Mouse (Mus musculus): ENCODE measurements around the gene Irx5.

The Irx5 gene

DNA sequence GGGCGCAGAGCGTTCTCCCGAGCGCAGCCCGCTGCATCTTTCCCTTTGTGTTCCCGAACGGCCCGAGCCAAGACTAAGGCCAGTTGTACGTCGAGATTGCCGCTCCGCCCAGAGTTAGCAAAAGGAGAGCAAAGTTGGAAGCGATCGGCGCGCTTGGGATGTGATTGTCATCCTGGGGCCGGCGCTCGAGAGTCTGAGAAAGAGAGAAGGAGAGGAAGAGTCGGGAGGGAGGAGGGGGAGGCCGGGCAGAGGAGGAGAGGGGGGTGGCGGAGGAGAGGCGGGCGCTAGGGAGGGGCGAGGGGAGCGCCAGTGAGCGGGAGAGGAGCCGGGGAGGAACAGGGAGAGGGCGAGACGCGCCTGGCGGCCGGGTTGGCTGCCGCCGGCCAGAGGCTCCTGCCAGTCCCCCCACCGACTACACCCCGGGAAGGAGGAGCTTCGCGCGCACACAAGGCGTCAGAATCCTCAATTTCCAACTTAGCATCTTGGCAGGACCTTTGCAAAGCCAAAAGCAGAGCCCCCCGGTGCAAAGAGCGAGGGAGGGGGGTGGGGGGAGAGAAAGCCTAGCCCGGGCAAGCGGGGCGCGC lies at the start of gene Irx5:
Irx5 (plus strand) TSS at position 228 of the 584 bp plus-strand sequence.
- DNase-seq (ENCODE audit: low read depth, low spot score) = peak; percentile 94

DNA sequence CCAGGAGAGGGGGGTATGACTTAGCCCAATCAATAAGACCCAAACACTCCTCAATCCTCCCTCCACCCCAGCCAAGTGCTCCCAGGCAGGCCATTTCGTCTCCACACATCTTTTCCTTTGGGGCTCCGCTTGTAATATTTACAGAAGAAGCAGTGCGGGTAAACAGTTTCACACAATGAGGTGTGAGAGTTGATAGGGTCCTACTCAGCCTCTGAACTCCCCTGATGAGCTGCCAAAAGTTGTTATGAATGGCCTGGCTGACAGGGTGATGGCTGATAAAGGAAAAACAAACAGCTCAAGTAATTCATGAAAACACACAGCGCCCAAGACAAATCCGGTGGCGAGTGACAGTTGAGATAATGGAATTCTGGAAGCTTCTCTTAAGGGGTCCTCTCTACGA lies 45.2 kb upstream of the Irx5 start:
- no peak for DNase-seq (ENCODE audit: low read depth, low spot score)

DNA sequence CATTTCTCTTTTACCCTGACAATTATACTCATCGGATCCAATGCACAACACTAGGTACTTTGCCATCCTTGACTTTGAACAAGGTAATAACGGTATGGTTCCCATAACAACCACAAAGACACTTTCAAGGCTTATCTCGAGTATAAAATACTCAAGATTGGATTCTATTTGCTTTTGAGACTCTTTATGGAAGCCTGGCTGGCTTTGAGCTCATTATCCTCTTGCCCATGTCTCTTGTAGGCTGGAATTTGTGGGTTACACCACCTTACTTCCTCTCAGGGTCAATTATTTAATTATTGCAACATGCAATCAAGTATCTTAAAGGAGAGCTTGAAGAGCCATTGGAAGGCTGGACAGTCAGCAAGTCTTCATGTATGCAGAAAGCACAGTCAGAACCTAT lies 43.7 kb upstream of the Irx5 start:
- no peak for DNase-seq (ENCODE audit: low read depth, low spot score)

DNA sequence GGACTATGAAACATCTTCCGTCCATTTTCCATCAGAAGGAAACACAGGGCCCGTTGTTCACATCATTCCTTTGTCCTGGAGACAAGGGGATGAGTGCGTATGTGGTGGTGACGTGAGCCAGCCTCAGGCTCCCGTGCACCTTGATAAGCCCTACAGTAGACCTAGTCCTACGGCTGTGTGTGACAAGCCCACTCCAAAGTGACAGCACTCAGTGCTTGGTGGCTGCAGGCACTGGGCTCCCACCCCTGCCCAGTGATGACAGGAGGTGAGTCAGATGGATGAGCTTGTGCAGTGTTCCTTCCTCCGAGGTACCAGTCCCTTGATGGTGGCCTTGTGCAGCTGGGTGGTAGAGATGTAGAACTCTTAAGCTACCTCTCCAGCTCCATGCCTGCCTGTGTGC lies 33.7 kb upstream of the Irx5 start:
- no peak for DNase-seq (ENCODE audit: low read depth, low spot score)

DNA sequence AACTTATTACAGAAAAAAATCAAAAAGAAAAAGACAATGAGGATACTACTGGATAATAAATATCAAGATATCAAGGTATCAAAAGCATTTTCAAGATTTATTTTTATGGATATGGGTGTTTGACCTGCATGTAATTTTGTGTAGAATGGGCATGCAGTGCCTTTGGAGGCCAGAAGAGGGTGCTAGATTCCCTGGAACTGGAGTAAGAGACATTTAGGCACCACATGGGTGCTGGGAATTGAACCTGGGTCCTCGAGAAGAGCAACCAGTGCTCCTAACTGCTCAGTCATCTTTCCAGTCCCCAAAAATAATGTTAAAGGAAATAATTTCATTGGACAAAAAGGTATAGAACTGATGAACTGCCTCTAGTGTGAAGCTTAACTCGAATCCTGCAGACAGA lies 30.2 kb upstream of the Irx5 start:
- no peak for DNase-seq (ENCODE audit: low read depth, low spot score)

DNA sequence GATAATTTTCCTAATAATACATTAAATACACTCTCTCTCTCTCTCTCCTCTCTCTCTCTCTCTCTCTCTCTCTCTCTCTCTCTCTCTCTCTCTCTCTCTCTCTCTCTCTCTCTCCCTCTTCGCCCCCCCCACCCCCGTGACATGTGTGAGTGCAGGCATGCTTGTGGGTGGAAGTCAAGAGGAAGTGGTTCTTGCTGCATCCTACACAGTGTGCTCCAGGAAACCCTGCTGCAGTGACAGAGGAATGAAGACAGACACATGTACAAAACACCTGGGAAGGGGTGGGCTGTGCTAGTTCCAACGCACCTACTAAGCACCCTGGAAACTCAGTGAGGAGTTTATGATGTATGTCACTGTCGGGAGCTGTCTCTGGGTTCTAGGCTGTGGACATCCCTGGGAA lies 28.2 kb upstream of the Irx5 start:
- DNase-seq (ENCODE audit: low read depth, low spot score) = no peak

DNA sequence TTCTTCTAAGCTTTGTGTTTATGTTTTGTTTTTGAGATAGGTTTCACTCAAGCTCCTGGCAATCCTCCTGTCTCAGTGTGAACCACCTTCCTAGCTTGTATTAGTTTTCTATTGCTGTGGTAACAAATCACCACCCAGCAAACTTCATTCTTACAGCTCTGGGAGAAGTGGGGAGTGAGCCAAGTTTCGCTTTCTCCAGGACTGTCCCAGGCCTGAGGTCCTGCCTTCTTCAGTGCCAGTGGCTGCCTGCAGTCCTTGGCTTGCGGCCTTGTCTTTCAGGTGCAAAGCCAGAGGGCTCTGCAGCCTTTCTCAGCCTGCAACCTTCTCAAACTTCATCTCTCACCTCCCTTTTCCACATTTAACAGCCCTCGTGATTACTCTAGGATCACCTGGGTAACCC lies 25.6 kb upstream of the Irx5 start:
- no peak for DNase-seq (ENCODE audit: low read depth, low spot score)

DNA sequence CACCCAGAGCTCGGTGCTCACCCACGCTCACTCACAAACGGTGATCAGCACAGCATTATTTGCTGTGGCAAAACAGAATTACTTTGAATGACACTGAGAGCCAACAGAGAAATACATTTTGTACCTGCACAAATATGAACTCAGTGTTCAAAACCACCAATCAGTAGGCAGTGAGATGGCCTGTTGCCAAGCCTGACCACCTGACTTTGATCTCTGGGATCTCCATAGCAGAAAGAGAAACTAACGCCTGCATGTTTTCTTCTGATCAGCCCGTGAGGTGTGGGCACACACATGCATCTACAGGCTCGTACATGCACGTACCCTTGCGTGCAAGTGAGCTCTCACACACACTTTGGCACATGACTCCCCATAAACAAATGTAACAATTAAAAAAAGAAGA lies 24.0 kb upstream of the Irx5 start:
- no peak for DNase-seq (ENCODE audit: low read depth, low spot score)

DNA sequence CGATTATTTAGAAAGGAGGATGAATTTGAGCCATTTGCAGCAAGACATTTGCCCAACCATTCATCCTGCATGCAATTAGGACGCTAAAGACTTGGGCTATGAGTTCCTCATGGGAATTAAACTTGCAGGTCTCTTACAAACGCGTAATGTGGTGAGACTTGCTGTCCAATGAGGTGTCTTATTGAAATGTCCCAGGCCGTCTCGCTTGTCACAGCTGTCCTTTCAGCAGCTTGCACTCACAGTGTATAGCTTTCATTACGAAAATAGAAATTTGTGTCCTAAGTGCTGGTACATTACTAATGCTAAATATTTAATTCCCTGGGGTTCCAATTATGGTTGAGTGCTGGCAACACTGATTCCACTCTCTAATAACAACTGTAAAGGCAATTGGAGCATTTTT lies 22.3 kb upstream of the Irx5 start:
- no peak for DNase-seq (ENCODE audit: low read depth, low spot score)

DNA sequence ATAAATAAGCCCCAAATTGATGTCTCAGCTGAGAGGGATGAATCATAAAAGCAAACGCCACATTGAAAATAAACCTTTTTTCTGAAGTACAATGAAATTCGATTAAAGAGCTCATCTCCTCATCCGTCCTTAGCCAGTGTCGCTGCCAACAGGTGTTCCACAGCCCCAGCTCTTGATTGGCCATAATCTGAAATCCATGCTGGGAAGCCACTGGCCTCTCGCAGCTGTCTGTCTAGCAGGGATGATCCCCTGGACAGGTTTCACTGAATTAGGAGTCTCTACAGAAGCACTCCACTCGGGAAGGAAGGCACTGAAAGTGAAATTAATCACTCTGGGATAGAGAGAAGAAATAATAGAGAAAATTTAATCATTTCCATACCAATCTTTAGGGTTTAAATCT lies 21.4 kb upstream of the Irx5 start:
- no peak for DNase-seq (ENCODE audit: low read depth, low spot score)

DNA sequence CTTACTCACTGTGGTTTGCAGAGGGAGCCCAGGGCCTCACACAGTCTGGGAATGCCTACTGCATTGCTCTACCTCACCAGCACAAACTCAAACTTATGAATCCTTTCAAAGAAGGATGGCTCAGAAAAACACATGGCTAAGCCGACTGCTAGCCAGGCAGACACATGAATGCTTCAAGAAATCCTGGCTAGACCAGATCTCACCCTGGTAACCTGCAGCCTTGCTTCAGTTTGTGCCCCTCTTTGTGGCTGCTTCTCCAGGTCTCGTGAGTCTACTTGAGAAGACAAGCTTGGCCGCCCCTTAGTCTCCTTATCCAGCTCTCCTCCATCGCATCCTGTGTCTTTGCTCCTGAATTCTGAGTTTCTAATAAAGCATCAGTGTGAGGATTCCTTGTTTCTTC lies 13.9 kb upstream of the Irx5 start:
- DNase-seq (ENCODE audit: low read depth, low spot score) = no peak

DNA sequence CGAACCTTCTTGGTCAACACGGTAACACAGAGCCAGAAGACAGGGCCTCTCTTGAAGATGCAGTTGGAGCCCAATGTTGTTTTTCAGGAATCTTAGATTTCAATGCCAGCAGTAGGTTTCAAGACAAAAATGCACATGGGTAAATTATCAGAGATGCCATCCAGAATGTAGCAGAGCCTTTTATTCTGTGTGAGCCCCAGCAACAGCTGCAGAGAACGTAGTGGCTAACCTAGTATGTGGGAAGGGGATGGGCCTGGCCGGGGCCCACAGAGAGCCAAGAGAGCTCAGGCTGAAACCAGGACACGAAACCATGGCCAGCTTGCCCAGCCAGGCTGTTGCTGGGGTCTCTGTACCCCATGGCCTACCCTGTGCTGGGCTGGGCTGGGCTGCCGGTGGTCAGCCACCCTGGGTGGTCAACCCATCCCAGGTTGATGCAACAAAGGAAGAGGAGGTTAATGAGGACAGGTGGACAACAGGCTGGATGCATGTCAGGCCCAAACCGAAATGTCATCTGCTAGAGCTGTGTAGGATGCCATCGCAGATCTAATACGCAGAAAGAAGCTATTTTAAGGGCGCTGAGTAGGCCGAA lies 7.4 kb upstream of the Irx5 start:
- DNase-seq (ENCODE audit: low read depth, low spot score) = no peak

DNA sequence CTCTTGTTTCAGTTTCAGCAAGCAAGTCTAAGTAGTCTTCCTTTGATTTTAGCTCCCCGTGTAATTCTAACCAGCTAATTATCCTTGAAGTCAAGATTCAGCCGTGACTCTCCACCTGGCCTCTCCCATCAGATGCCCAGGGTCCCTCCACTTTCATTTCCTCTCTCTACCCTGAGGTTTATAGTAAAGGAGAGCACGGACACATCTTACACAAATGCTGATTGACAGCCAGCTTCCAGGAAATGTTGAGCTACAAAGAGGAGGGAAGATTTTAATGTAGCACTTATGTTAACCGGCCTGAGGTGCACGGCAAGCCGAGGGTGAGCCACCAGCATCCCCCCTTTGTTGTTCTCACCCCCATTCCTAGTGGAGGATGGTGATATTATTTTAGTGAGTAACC lies 4.0 kb upstream of the Irx5 start:
- no peak for DNase-seq (ENCODE audit: low read depth, low spot score)

DNA sequence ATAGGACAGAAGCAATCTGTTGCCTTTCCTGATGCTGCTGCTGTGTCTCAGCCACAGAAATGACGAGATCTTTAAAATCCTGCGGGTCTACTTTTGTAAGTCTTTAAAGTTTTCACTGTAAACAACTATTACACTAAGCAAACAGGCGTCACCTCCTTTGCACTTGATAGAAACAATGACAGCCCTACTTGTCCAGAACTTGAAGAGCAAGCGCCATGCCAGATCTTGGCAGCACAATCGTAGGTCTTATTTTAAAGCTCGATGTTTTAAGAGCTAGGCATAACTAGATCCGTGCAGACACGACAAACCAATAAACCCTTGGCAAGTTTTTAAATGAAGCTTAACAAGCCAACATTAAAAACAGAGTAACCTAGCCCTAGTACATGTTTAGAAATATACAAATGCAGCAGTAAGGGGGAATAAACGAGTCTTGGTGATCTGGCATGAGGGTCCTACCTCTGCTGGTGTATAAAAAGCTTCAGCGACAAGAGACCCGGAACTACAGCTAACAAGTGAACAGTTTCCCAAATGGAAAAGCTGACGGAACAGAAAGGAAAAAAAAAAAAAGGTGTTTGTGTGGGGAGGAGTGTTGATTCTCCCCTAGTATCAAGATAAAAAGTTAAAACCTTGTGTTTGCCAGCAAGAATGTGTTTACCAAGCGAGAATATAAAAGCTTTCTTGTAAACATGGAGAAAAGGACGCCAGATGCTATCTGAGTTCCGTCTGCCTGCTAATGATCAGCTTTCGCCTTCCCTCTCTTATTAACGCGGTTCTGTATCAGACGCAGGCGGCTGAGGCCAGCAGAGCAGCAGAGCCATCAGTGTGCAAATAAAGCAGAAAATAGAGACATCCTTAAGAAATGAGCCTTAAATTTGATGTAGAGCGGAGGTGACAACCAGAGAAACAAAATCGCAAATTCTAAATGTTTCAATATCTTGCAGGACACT lies 2.6 kb upstream of the Irx5 start:
- DNase-seq (ENCODE audit: low read depth, low spot score) = peak; percentile 32

DNA sequence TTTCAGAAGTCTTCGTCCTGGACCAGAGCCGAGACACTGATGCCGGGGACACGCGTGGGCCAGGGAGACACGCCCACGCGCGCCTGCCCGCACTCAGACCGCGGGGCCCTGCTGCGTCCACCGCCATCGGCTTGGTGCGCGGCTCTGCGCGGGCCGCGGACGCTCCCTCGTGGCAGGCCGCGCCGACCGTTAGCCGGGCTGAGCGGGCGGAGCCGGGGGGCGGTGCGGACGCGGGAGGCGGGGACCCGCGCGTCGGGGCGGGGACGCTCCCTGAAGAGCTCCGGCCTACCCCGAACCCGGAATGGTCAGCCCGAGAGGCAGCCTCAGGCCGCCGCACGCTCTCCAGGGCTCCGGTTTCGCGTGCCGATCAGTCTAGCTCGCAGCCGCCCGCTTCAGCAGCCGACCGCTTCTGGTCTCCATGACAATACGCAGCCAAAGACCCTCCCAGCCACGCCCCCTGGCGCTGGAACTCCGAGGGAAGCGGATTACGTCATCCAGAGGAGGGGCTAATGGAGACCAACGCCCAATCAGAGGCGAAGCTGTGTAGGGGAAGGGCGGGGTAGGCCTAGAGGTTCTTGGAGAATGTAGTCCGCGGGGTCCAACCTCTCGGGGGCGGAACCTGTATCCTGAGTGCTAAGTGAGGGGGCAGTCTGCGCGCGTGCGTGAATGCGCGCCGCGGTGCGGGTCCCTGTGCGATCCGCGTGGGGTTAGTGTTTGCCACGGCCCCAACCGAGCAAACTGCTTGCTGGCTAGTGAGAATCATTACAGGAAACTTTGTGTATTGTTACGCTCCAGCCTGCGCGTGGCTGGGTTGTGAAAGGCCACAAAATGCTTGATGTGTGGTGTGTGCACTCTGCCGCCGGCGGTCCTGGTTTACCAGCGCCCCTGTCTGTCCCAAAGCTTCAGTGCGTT lies 1.5 kb upstream of the Irx5 start:
- DNase-seq (ENCODE audit: low read depth, low spot score) = peak; percentile 99

DNA sequence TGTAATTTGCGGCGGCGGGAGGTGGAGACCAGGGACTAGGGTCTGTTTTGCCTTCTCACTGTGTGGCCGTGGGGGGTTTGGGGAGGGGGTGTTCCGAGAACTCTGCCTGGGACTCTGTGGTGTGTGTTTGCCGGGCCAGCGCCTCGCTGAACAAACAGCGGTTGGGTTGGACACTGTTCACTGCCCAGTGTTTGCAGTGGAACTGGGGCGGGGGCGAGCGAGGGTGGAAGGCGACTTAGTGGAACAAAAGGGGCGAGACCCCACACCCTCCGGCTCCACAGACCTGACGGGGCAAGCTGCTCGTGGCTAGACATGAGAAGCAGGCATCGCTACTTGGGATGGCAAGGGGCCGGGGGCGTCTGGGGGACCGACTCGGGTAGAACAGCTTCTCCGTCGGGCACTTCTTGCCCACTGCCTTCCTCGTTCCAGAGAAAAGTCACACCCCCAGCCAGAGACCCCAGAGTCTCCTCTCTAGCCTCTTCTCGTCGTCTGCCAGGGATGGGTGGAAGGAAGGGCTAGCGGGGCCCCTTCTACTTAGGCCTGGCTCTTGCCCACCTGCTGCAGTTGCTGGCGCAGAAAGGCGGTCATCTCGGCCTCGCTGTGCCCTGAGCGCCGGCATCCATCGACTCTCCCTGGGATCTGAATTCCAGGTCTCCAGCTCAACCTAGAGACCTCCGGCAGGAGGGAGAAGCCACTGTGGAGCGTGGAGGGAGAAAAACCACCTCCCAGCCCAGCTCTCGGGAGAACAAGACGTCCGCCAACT lies 631 bp upstream of the Irx5 start:
- no peak for DNase-seq (ENCODE audit: low read depth, low spot score)

DNA sequence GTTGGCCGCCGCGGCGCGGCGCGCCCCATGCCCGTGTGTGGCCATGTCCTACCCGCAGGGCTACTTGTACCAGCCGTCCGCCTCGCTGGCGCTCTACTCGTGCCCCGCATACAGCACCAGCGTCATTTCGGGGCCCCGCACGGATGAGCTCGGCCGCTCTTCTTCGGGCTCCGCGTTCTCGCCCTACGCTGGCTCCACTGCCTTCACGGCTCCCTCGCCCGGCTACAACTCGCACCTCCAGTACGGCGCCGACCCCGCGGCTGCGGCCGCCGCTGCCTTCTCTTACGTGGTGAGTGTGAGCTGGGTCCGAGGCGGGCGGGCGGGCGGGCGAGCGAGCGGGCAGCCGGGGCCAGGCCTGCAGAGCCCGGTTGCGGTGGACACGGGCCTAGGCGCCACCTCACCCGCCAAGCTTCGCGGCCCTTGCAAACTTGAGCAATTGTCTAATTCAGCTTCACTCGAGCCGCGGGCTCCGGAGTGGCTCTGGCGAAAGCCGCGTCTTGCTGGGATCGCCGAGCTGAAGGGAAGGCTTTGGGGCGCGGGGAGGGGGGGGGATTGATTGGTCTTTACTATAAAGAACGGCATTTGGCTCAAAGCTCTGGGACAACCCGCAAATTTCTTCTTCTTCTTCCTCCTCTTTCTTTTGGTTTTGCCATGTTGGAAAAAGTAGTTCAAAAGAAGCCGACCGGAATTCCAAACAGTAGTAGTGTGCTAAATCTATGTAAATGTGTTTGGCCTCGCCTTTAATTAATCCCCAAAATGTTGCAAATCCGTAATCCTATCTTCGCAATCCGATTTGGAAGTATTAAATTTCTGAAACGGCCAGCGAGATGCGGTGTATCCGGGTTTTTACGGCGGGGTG lies 945 bp downstream of the Irx5 start:
- DNase-seq (ENCODE audit: low read depth, low spot score) = peak; percentile 46

DNA sequence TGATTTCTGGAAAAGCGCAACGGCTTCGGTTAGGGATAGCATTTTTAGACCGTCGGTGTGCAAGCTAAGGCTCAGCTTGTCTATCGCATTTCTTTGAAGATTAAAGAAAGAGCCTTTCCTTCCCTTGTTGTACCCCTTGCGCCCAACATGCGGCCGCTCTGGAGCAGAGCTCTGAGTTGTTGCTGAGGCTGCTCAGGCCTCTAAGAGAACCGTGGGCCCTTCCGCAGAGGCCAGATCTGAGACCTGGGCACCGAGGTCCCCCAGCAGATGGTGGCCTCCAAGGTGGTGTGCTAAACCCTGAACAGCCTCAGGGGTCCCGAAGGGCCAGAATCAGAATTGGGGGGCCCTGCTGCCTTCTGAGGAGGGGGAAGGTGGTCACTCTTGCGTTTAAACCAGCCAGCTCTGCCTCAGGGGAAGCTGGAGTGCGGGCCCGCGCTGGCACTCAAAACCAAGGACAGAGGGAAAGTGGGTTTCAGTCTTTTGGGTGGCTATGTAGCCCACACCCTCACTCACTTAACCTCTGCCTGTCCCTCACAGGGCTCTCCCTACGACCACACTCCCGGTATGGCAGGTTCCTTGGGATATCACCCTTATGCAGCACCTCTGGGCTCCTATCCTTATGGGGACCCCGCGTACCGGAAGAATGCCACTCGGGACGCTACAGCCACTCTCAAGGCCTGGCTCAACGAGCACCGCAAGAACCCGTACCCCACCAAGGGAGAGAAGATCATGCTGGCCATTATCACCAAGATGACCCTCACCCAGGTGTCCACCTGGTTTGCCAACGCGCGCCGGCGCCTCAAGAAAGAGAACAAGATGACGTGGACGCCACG lies 1.8 kb downstream of the Irx5 start:
- DNase-seq (ENCODE audit: low read depth, low spot score) = peak; percentile 40

DNA sequence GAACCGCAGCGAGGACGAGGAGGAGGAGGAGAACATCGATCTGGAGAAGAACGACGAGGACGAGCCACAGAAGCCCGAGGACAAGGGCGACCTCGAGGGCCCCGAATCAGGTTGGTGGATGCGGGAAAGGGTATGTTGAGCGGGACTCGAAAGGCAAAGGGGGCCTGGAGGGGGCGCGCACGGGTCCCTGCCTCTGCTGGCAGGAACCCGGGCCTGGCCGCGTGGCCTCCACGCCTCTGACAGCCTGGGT lies 2.3 kb downstream of the Irx5 start:
- no peak for DNase-seq (ENCODE audit: low read depth, low spot score)
